Mouse (Mus musculus): ENCODE measurements at regions not wholly inside any gene's neighbourhood (a gene's known extent, or its start where the extent isn't known, plus 50 kb on each side); places are given as distances from the start of the nearest gene placed in this dataset.

DNA sequence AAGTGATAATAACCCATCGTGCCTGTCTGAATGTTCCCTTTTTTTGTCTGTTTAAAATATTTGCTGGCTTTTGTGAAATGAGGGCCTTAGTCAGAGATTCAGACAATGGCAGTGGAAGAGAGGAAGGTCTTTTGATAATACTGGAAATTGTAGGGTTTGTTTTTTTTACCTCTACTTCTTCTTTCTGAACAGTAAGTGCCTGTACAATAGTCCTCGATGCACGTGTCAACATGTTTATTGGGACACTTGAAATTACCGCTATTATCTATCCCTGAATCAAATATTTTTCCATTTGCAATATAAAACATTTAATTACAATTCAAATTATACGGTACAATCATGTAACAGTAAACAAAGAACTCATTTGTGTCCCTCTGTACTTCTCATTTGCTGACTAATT, 733.5 kb downstream of the Fam19a2 start:
- no peak for DNase-seq (ENCODE audit: low spot score in 2 of 2)

DNA sequence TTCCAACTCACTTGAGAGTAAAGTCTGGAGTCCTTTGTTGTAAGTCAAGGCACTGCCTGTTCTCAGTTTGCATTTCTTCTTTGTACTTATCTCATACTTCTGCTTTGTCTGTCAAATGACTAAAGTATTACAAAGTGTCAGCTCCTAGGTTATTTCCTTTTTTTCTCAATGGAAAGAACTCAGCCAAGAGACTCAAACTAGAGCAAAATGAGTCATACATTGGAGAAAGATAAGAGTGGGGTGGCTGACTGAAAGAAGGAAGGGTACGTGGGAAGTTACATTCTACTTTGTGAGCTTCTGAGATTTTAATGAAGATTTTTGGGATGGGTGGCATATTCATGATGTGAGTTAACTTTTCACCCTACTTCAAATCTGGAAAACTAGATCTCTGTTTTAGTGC, 735.2 kb downstream of the Fam19a2 start:
- DNase-seq (ENCODE audit: low spot score in 2 of 2): no peak

DNA sequence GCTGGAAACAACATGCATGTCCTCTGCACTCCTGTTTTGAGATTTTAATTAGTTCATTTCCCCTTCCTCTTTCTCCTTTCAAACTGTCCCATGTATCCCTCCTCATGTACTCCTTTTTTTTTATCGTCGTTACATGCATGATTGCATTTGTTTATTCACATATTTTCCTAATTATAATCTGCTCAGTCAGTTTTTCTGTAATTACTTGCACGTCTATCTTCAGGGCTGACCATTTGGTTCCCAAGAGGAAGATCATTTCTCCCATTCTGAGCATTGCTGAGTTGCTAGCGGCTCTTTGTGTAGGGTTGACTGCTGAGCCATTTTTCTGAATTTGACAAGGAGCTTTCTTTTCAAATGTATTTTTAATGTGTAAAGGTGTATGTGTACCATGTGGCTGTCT, 781.2 kb downstream of the Fam19a2 start:
- no peak for DNase-seq (ENCODE audit: low spot score in 2 of 2)

DNA sequence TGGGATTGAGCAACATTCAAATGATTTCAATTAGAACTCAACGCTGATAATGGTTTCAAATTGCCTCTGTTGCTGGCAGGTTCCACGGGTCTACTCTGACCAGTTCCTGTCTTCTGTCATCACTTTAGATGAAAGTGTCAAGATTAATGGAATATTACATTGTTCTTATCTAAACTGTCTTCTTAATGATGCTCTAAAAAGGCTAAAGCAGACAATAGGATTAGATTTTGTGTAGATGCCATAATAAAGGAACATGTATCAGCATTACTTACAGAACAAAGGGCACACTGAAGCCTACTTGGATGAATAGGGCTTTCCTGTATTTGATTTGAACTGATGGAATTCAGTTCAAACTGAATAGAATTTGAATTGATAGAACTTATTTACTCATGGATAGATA, 782.0 kb downstream of the Fam19a2 start:
- DNase-seq (ENCODE audit: low spot score in 2 of 2): no peak

DNA sequence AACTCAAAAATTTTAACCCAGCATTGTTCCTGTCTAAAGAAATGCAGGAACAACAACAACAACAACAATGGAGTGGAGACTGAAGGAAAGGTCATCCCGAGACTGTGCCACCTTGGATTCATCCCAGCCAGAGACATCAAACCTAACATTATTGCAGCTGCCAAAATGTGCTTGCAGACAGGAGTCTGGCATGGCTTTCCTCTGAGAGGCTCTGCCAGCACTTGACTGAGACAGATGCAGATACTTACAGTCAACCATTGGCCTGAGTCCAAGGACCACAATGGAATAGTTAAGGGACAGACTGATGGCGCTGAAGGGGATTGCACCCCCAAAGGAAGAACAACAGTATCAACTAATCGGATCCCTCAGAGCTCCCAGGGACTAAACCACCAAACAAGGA, 819.0 kb downstream of the Fam19a2 start:
- no peak for DNase-seq (ENCODE audit: low spot score in 2 of 2)

DNA sequence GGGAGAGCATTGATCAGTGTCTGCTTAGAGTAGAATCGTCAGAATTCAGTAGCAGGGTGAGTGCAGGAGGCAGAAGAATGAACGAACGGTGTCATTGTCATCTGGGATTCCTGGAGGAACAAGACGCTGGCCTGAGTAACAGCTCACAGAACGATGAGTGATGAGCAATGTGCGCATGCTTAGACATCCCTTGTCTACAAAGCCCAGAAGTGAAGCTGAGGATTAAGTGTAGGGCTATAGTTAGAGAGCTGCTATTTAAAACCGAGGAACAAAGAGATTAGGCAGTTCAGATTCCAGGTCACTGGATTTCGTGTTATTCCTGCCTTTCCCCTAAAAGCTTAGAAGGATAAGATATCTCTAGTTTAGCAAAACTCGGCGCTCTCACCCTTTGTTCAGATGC, 826.8 kb downstream of the Fam19a2 start:
- no peak for DNase-seq (ENCODE audit: low spot score in 2 of 2)

DNA sequence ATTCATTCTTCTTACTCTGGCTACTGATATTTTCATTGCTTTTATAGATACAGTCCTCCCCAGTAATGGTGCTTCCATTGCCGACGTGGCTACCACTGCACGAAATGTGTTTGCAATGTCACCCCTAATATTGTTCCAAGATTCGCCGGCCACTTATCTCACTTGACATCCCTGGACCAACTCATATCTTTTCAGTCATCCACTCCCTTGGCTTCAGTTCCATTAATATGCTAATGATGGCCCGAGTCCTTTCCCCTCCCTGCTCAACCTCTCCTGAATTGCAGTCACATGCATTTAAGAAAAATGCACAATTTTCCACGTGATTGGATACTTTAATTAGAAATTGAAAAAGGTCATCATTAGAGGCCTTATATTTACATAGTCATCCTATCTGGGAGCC, 827.6 kb downstream of the Fam19a2 start:
- DNase-seq (ENCODE audit: low spot score in 2 of 2): no peak

DNA sequence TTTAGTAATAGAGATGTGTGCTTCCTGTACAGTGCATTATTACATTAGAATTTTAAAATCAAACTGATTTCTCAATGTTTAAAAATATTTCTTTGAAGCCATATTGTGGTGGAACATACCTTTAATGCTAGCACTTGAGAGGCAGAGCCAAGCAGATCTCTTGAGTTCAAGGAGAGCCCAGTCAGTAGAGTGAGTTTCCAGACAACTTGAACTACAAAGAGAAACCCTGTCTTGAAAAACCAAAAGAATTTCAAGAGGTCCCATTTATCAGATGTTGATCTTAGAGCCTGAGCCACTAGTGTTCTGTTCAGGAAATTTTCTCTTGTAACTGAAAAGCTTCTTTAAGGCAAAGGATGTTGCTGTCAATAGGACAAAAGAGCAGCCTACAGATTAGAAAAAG, 855.8 kb downstream of the Fam19a2 start:
- no peak for DNase-seq (ENCODE audit: low spot score in 2 of 2)

DNA sequence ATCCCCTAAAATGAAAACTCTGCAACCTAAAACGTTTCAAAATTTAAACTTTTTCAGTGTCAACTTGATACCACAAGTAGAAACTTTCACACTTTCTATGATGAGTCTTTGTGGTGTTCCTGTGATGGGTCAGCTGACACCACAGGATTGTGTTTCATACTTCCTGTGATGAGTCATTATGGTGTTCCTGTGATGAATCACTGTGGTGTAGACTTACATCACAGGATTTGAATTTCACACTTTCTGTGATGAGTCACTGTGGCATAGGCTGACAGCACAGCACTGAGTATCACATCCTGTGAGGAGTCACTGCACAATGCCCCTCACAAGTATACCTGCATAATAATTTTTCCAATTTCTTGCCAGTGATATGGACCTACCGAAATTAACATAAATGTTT, 874.7 kb downstream of the Fam19a2 start:
- DNase-seq (ENCODE audit: low spot score in 2 of 2): no peak

DNA sequence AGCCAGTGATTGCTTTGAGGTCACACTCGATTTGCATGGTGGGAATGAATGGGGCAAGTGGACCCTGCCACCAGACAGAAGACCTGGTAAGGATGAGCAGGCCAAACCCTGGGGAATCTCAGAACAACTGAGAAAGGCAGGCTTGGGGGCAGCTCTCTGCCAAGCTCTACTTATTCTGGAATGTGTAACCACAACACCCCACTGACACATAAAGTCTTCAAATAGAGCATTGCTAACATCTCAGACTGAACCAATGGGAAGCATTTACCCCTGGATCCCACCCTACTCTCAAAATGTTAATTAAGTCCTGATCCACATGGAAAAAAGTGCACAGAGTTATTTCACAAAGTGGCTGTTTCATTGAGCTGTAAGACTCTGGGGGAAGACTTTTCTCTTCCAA, 878.5 kb downstream of the Fam19a2 start:
- no peak for DNase-seq (ENCODE audit: low spot score in 2 of 2)

DNA sequence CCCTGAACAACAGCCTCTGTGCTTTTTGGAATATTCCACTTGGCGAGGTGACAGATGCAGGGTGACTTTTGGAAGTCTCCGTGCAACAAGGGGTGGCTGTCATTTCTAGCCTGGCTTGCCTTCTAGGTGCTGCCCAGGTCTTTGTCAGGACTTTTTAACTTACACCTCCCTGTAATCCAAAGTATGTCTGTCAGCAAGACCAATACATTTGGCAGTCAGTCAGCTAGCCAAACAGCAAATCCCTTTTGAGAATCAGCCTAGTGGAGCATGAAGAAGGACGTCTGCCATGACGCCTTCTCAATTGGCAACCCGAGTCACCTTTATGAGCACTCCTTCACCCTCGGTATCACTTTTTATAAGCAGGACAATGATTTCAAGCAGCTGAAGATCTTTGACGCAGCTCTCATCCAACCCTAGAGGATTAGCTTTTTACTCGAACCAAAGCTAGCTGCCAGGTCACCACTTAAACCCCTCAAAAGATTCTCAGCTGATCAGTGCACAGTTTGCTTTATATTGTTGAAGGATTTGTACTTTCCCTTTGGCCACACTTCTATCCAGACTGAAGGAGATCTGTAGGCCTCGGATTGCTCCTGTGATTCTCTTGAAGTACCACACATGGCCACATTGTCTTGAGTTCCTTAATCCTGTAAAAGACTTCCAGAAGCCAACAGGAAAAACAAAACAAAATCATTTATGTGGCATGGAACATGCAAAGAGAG, 883.1 kb downstream of the Fam19a2 start:
- no peak for DNase-seq (ENCODE audit: low spot score in 2 of 2)

DNA sequence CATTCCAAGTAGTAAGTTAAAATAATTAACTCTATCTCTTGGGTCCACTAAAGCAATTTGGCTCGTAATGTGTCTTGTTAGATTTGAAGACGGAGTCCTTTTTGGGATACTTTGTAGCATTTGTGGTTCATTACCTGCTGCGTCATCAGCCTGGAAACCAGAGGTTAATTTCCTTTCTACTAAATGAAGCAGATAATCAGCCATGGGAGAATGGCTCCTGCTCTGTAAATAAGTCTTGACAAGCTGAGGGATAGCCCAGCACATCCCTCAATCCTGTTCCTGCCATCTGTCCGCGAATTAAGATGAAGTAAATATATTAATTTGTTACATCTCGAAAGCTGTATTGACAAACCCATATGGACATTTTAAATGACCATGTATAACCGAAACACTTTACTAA, 899.6 kb downstream of the Fam19a2 start:
- no peak for DNase-seq (ENCODE audit: low spot score in 2 of 2)

DNA sequence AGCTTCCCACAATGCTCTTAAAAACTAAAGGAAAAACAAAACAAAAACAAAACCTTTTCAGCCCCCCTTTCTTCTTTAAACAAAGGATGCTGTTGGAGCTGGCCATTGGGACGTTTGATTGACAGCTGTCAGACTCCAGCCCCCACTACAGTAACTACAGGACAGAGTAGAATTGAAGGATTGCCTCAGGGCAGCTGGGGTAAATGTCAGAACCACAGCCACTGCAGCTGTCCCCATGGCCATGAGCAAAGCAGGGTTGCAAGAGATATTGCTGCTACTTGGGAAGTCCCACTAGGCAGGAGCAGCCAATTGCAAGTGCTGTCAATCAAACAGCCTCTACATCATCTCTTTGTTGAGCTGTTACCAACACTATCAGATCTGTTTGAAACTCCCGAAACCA, 911.8 kb downstream of the Fam19a2 start:
- no peak for DNase-seq (ENCODE audit: low spot score in 2 of 2)

DNA sequence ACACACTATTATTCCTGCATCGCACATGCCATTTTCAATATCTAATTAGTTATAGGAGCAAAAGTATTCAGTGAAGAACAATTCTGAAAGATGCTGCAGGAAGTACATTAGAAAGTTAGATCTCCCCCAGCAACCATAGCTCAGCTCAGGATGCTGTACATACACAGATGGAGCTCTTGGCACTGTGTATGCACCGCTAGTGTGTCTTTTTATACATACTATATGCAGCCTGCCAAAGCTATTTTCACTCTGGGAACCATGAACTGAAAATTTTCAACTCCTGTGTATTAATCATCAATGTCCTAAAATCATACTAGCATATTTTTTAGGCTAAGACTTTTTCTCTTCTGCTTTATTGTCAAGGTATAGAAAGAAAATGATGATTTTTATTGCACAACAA, 944.5 kb downstream of the Fam19a2 start:
- DNase-seq (ENCODE audit: low spot score in 2 of 2): peak; percentile 9 to 47

DNA sequence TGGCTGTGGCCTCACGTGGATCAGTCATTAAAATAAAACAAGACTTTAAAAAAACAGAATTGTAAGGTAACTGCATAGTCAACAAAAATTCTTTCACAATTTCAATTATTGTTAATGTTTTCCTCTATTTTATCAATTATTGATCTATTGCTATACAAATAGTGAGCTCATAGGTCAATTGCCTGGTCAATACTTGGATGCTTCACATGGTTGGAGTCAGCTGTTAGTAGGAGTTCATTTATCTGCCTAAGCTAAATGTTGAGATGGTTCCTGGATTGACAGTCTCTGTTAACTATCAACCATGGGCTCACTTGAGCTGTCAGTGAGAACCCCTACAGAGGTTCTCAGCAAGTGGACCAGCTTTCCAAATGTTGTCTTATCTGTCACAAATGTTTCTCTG, 955.7 kb downstream of the Fam19a2 start:
- DNase-seq (ENCODE audit: low spot score in 2 of 2): no peak

DNA sequence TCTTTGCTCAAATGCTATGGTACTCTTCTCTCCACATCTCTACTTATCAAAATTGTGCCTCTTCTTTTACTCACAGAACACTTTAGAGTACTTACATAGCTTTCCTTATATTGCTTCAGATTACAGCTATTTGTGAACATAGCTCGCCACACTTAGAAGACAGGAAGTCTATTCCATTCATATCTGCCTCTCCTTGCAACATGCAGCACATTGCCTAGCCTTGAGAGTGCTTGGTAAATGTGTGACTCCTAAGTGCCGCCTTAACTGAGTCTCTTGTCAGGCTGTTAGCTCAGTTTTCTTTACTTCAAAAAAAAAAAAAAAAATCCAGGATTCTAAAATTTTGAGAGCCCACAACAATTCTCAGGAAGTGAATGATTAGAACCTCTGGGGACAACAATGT, 958.3 kb downstream of the Fam19a2 start:
- no peak for DNase-seq (ENCODE audit: low spot score in 2 of 2)

DNA sequence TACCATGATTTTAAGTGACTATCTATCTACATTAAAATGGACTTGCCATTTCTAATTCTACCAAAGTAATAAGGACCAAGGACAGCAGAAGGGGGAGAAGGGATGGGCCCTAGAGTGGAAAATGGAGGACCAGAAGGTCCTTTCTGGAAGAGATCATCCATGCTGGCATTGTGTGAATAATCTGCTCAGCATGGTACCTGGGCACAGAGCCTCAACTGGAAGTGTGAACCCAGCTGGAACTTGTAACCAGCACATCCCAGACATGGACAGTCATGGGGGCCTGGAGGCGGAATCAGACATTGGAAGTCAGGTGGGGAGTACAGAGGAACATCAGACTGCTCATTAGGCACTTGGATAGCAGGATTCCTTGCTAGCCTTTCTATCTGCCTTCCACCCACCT, 963.3 kb downstream of the Fam19a2 start:
- DNase-seq (ENCODE audit: low spot score in 2 of 2): no peak

DNA sequence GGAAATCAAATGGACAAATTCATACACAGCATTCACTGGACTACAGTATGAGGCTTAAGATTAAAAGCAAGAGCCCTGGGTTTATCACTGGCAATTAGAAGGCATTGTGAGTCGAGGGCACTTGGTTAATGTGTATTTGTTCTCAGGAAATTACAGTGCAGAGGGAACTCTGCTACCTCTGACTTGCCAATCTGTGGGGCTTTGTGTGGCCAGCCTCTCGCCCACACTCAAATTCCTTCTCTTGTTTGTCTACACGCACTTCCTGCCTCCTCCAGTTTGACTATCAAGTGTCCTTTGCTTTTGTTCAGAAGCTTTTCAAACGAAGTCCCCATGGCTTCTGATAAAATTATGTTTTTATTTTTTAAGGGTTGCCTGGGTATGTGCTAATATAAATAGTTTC, 985.6 kb downstream of the Fam19a2 start:
- DNase-seq (ENCODE audit: low spot score in 2 of 2): no peak

DNA sequence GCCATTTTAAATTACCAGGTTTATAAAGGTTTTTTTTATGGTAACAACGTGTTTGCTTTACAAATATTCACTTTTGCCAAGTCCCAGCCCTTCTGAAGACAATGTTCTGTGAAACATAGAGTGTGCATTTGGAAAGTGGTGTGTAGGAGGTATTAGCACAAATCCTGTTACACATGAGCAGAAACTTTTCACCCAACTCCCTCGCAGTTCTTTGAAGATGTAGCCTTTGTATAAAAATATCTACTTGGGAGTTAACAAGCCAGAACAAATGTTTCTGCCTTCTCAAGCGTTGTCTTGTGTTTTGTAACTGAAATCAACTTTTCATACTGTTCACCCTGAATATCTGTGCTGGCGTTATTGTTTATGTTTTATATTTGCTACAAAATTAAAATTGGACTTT, 986.2 kb downstream of the Fam19a2 start:
- peak; percentile 13 to 51 for DNase-seq (ENCODE audit: low spot score in 2 of 2)

DNA sequence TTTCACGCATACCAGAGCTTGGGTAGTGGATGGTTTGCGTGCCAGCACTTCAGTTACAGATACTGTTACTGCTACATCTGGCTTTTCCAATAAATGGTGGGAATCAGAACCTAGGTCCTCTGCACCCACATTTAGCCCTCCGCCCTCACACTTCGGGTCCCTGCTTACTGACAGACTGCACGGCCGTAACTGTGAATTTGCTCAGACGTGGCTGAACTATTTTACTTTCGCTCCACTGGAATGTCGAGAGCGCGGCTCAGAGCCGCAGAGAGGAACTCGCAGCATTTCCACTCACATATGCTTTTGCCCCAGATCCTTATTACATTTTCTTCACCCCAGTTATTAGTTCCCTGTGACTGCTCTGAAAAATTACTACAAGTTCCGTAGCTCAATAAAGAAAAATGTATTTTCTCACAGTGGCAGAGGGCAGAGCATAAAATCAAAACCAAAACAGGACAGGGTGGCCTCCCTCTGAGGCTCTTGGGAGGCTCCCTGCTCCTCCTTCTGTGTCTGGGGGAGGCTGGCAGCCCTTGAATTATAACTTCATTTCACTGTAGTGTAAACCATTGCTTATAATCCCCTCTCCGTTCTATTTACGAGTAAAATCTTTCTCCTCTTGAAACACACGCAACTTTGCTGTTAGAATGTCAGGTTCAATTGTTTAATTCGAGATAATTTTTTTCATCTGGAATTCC, 1024.7 kb downstream of the Fam19a2 start:
- DNase-seq (ENCODE audit: low spot score in 2 of 2): no peak

DNA sequence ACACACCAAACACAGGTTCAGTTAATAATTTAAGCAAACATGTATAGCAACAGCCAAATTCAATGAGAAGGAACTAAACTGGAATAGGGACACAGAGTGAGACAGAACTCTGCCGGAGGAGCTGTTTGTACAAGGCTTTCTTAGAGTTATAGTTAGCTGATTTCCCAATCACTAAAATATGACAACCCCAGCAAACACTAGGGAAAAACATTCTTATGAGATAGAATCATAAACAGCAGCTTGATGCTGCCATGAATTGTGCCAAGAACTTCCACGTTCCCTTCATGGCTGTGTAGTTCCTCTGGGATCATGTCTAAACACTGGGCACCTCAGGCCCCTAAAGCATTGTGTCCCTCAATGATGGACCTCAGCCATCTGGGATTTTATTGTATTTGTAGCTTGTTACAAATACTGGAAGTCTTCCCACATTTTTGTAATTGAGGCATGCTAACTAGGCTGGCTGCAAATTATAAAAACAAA, 1033.4 kb downstream of the Fam19a2 start:
- no peak for DNase-seq (ENCODE audit: low spot score in 2 of 2)

DNA sequence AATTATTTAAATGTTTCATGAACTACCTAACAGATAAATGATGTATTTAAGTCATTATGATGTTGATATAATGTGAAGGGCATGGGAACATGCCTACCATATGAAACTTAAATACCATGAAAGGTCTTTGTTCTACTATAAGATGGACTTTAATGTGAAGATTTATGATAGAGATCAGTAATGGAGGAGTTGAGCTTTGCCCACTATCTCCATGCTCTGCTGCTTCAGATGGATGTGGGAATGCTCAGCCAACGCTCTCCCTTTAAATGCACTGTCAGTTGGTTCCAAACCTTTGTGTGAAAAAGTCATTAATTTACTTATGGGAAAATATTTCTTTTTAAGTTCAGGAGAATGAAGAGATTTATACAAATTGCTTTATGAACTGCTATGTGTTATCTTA, 1040.9 kb downstream of the Fam19a2 start:
- no peak for DNase-seq (ENCODE audit: low spot score in 2 of 2)

DNA sequence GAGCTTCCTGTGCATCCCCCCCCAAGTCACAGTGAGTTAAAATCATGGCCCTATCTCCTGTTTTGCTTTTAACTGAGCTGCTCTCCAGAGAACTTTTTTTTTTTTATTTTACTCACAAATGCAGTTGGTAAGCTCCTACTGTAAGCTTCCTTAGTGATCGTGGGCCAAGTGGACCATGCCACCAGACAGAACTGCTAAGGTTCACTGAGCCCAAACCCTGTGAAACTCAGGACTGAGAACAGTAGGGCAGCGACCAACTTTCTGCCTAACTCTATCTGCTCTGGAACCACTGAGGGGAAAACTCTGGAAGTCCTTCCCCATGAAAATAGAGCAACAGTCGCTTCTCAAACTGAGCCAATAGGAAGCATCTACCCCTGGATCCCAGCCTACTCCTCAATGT, 1041.8 kb downstream of the Fam19a2 start:
- DNase-seq (ENCODE audit: low spot score in 2 of 2): no peak

DNA sequence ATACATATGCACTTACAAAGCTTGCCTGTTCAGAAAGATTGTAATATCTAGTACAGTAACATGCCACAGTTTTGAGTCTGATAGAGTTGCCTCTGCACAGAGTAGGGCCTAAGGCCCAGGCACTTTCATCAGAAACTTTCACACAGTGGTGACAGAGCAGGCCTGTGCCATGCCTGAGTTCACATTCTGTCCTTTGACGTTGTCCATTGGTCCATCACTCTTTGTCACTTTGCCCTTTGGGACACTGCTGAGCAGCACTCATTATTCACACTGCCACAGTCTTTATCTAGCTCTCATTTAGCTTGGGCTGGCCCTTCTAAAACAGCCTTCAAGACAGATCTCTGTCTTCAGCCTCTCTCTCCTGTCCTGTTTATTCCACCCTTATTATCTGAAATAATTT, 1055.0 kb downstream of the Fam19a2 start:
- no peak for DNase-seq (ENCODE audit: low spot score in 2 of 2)
